Comparison of ENCODE assay signal across 9 mouse cellular contexts in the genomic region with DNA sequence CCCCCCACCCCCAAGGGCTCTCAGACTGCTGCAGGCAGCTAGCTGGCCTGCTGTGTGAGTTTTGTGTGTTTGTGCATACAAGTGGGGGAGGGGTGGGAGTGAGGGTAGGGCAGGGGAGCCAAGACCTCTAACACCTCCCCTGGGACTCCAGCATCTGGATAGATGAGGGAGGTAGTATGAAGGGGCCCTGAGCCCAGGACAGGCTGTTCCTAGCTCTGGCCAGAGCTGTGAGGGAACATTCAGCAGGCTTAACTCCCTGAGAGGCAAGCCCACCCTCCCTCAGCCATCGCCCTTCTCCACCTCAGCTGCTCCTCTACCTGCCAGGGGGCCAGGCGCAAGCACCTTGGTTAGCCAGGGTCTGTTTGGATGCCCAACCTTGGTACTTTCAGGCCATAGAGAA. TPM values are rescaled to one million over a fixed set of nuclear protein-coding genes. Genes with fewer than 3 reads are reported as not detected.
DNase-seq lines count a peak whose midpoint lies in the region; ATAC-seq and TF ChIP-seq lines count a peak whose summit lies in the region.
"Had no signal": no experiment of that assay in that cellular context is flagged by ENCODE, and none has a peak within 500 bp of the region (broad histone marks: within the 10 kb centered on the region; RNA-seq: fewer than 3 reads in every experiment).

No protein-coding gene starts in this region.

- no peak overlapping the region for H3K4me3 ChIP-seq in lung, embryonic 14.5 days (ENCODE audit: low read depth, low read length)
- no peak overlapping the region for H3K4me3 ChIP-seq in stomach, embryonic 14.5 days (ENCODE audit: low read depth, low read length)
- no peak overlapping the region for H3K4me3 ChIP-seq in neural tube, embryonic 15.5 days (replicated peaks)

- H3K4me1 ChIP-seq in lung, embryonic 14.5 days (ENCODE audit: insufficient read depth): peaks cover 21% of the 10 kb centered on the region
- H3K4me1 ChIP-seq in stomach, embryonic 14.5 days (ENCODE audit: control insufficient read depth, insufficient read depth, low read length): peaks cover 42% of the 10 kb centered on the region
- H3K4me1 ChIP-seq in neural tube, embryonic 15.5 days: peaks cover 12% of the 10 kb centered on the region; the same call in 1 of the 2 replicates

- no peak for TF ChIP-seq CTCF in lung, embryonic 14.5 days (IDR thresholded peaks at IDR 0.05; ENCODE audit: low read depth)

- H3K27ac ChIP-seq in lung, embryonic 14.5 days (ENCODE audit: low read depth): peak overlapping the region; percentile 78
- H3K27ac ChIP-seq in stomach, embryonic 14.5 days (ENCODE audit: low read length): peak overlapping the region; percentile 12
- no peak overlapping the region for H3K27ac ChIP-seq in neural tube, embryonic 15.5 days (replicated peaks)

- no peaks in the 10 kb centered on the region for H3K27me3 ChIP-seq in lung, embryonic 14.5 days (ENCODE audit: insufficient read depth, low read length)
- H3K27me3 ChIP-seq in stomach, embryonic 14.5 days (ENCODE audit: control insufficient read depth, insufficient read depth, low read length): no peaks in the 10 kb centered on the region
- no peaks in the 10 kb centered on the region for H3K27me3 ChIP-seq in neural tube, embryonic 15.5 days (replicated peaks)

- no peak overlapping the region for H3K4me2 ChIP-seq in lung, embryonic 14.5 days
- no peak overlapping the region for H3K4me2 ChIP-seq in stomach, embryonic 14.5 days (replicated peaks; ENCODE audit: low read depth, low read length)
- no peak overlapping the region for H3K4me2 ChIP-seq in neural tube, embryonic 15.5 days

- H3K9me3 ChIP-seq in lung, embryonic 14.5 days (ENCODE audit: low read depth, low read length): no peaks in the 10 kb centered on the region
- no peaks in the 10 kb centered on the region for H3K9me3 ChIP-seq in stomach, embryonic 14.5 days (ENCODE audit: control insufficient read depth, low read depth, low read length)
- no peaks in the 10 kb centered on the region for H3K9me3 ChIP-seq in neural tube, embryonic 15.5 days (replicated peaks)

- DNase-seq in lung, embryonic 14.5 days: peak; percentile 5
- DNase-seq in lung, postnatal 36 days: no peak
- DNase-seq in gastrocnemius, postnatal 25 days: peak; percentile 81
- DNase-seq in heart, postnatal 4 days: peak; percentile 56
- DNase-seq in embryo, embryonic 11 days: no peak
- DNase-seq in cerebellum, adult 9-11 months: no peak
- DNase-seq: retina, postnatal 1 day had no signal

- H3K36me3 ChIP-seq in lung, embryonic 14.5 days (ENCODE audit: insufficient read depth): peaks cover 2% of the 10 kb centered on the region; the same call in 1 of the 2 replicates
- no peaks in the 10 kb centered on the region for H3K36me3 ChIP-seq in stomach, embryonic 14.5 days (ENCODE audit: control insufficient read depth, insufficient read depth, low read length)
- H3K36me3 ChIP-seq in neural tube, embryonic 15.5 days: no peaks in the 10 kb centered on the region

- 81% methylated on average over 2 of the region's 2 CpGs for WGBS in lung, embryonic 14.5 days
- 91% methylated on average over 2 of the region's 2 CpGs for WGBS in stomach, embryonic 14.5 days
- WGBS in neural tube, embryonic 15.5 days: 94% methylated on average over 2 of the region's 2 CpGs

- ATAC-seq in lung, embryonic 14.5 days (ENCODE audit: insufficient read depth): no peak; the same call in 1 of the 2 replicates
- ATAC-seq in stomach, embryonic 14.5 days (ENCODE audit: insufficient number of reproducible peaks, insufficient read depth, low FRiP score, low read depth): no peak
- ATAC-seq in neural tube, embryonic 15.5 days (ENCODE audit: low FRiP score): no peak

- H3K9ac ChIP-seq in lung, embryonic 14.5 days: no peak overlapping the region
- no peak overlapping the region for H3K9ac ChIP-seq in stomach, embryonic 14.5 days (replicated peaks; ENCODE audit: low read depth, low read length)
- no peak overlapping the region for H3K9ac ChIP-seq in neural tube, embryonic 15.5 days (replicated peaks)

RNA-seq across cellular contexts. Expression of a gene that starts 15.0 kb away (rescaled TPM):
- polyA plus RNA-seq in lung, embryonic 14.5 days (2014; fragmentation: Nextera tagmentation; extraction: Ambion mirVana): 29.2 and 30.4 TPM in 2 replicates
- total RNA-seq in gastrocnemius, postnatal 25 days (2021): 10 to 100 TPM; 39.9 to 51.1 TPM
- 100 to 1,000 TPM; 188 to 208 TPM for total RNA-seq in heart, postnatal 4 days (2021)
- 48.1 and 48.3 TPM in 2 replicates for polyA plus RNA-seq in stomach, embryonic 14.5 days (2014; fragmentation: Nextera tagmentation; extraction: Ambion mirVana)
- polyA plus RNA-seq in neural tube, embryonic 15.5 days (2015; fragmentation: Nextera tagmentation; extraction: Ambion mirVana): 38.0 and 42.9 TPM in 2 replicates

RNA-seq across cellular contexts. Expression of a gene that starts 59.9 kb away (rescaled TPM):
- 29.6 and 29.8 TPM in 2 replicates for polyA plus RNA-seq in lung, embryonic 14.5 days (2014; fragmentation: Nextera tagmentation; extraction: Ambion mirVana)
- total RNA-seq in gastrocnemius, postnatal 25 days (2021): 10 to 100 TPM; 41.5 to 45.0 TPM
- 10 to 100 TPM; 48.6 to 52.2 TPM for total RNA-seq in heart, postnatal 4 days (2021)
- 29.5 and 32.4 TPM in 2 replicates for polyA plus RNA-seq in stomach, embryonic 14.5 days (2014; fragmentation: Nextera tagmentation; extraction: Ambion mirVana)
- polyA plus RNA-seq in neural tube, embryonic 15.5 days (2015; fragmentation: Nextera tagmentation; extraction: Ambion mirVana): 13.4 and 17.0 TPM in 2 replicates

Comparison
In these comparisons a context has a peak if more than half of its experiments do, and no peak if none do; other contexts are left out.
1. DNase-seq: peak in lung, embryonic 14.5 days (single experiment), gastrocnemius, postnatal 25 days (single experiment) and heart, postnatal 4 days (single experiment); none in lung, postnatal 36 days (single experiment), embryo, embryonic 11 days (single experiment) and cerebellum, adult 9-11 months (single experiment).